Mouse (Mus musculus) activated CD4-positive, CD25-positive, alpha-beta regulatory T cell, adult 4 months (primary cell): ENCODE data around the gene Mtf1. TPM values are rescaled to one million over a fixed set of nuclear protein-coding genes. Genes with fewer than 3 reads are reported as not detected.

Source experiments
- ATAC-seq: one replicate; pipeline ENCODE4 v1.8.0; 2017
- polyA plus RNA-seq, 2 experiments: library from polyadenylated mRNA; unstranded; fragments of 100-300 nt; shearing (Covaris generic); gene quantifications; one replicate each; pipeline ENCODE4 v1.2.1; 2017

The Mtf1 gene
- polyA plus RNA-seq, 2 experiments from 2014 or later = 14.2 to 18.5 TPM

GRCm38 (mm10) chr4:124856294-124856693 lies 54.4 kb downstream of the Mtf1 start:
- ATAC-seq = no peak

GRCm38 (mm10) chr4:124858370-124858769 lies 56.5 kb downstream of the Mtf1 start:
- ATAC-seq = no peak

- no peak for ATAC-seq
These were observed 58.5 kb downstream of the Mtf1 start for GRCm38 (mm10) chr4:124860446-124860845.

GRCm38 (mm10) chr4:124861283-124862188 lies 59.6 kb downstream of the Mtf1 start, which contains the start of gene Maneal:
Gene Maneal (minus strand): TSS chr4:124862171.
- no peak for ATAC-seq

GRCm38 (mm10) chr4:124872719-124873118 lies 70.8 kb downstream of the Mtf1 start:
- no peak for ATAC-seq

- no peak for ATAC-seq
These were observed 78.7 kb downstream of the Mtf1 start, which contains the start of gene Epha10 for GRCm38 (mm10) chr4:124880599-124880998. Gene Epha10 (plus strand): TSS chr4:124880899.

- ATAC-seq = no peak
These were observed 79.5 kb downstream of the Mtf1 start for GRCm38 (mm10) chr4:124881341-124881908.

- no peak for ATAC-seq
These were observed 80.3 kb downstream of the Mtf1 start for GRCm38 (mm10) chr4:124882151-124882729.

- no peak for ATAC-seq
These were observed 86.8 kb downstream of the Mtf1 start for GRCm38 (mm10) chr4:124888702-124889101.

GRCm38 (mm10) chr4:124889935-124890334 lies 88.0 kb downstream of the Mtf1 start:
- no peak for ATAC-seq

- no peak for ATAC-seq
These were observed 88.9 kb downstream of the Mtf1 start for GRCm38 (mm10) chr4:124890831-124891230.

- no peak for ATAC-seq
These were observed 91.9 kb downstream of the Mtf1 start for GRCm38 (mm10) chr4:124893769-124894168.

- no peak for ATAC-seq
These were observed 92.9 kb downstream of the Mtf1 start for GRCm38 (mm10) chr4:124894508-124895428.

- no peak for ATAC-seq
These were observed 96.5 kb downstream of the Mtf1 start for GRCm38 (mm10) chr4:124898428-124898827.

Other genes with a start within 250 kb of the Mtf1 start
- gene 3100002H09Rik, start 191.3 kb upstream of the Mtf1 start, polyA plus RNA-seq = not detected
- gene Pou3f1, start 145.3 kb upstream of the Mtf1 start, polyA plus RNA-seq = not detected
- gene Utp11, start 108.5 kb upstream of the Mtf1 start, polyA plus RNA-seq = 10 to 100 TPM; 80.9 to 85.9 TPM
- 10 to 100 TPM in 1 of 2 experiments, 1 to 10 TPM in 1; 7.2 to 14.7 TPM for gene Fhl3, start 101.4 kb upstream of the Mtf1 start, polyA plus RNA-seq
- gene Sf3a3, start 87.3 kb upstream of the Mtf1 start, polyA plus RNA-seq = 100 to 1,000 TPM; 108 to 125 TPM
- 10 to 100 TPM; 80.2 to 94.1 TPM for gene Inpp5b, start 60.3 kb upstream of the Mtf1 start, polyA plus RNA-seq
- gene Yrdc, start 48.6 kb downstream of the Mtf1 start, polyA plus RNA-seq = 1 to 10 TPM; 4.4 to 6.2 TPM
- 1 to 10 TPM; 3.9 to 8.0 TPM for gene 1110065P20Rik, start 49.1 kb downstream of the Mtf1 start, polyA plus RNA-seq
- under 1 TPM; 0.17 to 0.20 TPM for gene Maneal, start 60.1 kb downstream of the Mtf1 start, polyA plus RNA-seq
- under 1 TPM in 1 of 2 experiments, not detected in 1; 0.30 TPM for gene Epha10, start 78.8 kb downstream of the Mtf1 start, polyA plus RNA-seq
- gene 9930104L06Rik, start 134.9 kb downstream of the Mtf1 start, polyA plus RNA-seq = 1 to 10 TPM; 6.9 to 8.9 TPM
- gene Cdca8, start 137.2 kb downstream of the Mtf1 start, polyA plus RNA-seq = 10 to 100 TPM; 43.8 to 61.4 TPM
- gene Rspo1, start 184.3 kb downstream of the Mtf1 start, polyA plus RNA-seq = not detected
- gene Gnl2, start 214.5 kb downstream of the Mtf1 start, polyA plus RNA-seq = 10 to 100 TPM; 60.7 to 68.3 TPM